In genomic region chr16:96298075-96298474, GRCm38 (mm10) we compare ENCODE assay signal across 26 mouse cellular contexts.
DNase-seq lines count a peak whose midpoint lies in the region; ATAC-seq and TF ChIP-seq lines count a peak whose summit lies in the region.
"Had no signal": no experiment of that assay in that cellular context is flagged by ENCODE, and none has a peak within 500 bp of the region (broad histone marks: within the 10 kb centered on the region; RNA-seq: fewer than 3 reads in every experiment).

No protein-coding gene starts in this region.

- H3K27me3 ChIP-seq in kidney, embryonic 15.5 days: no peaks in the 10 kb centered on the region
- H3K27me3 ChIP-seq in kidney, adult 2 months (replicated peaks; ENCODE audit: control insufficient read depth, insufficient read depth, low read length): no peaks in the 10 kb centered on the region
- H3K27me3 ChIP-seq in stomach, embryonic 15.5 days (replicated peaks): no peaks in the 10 kb centered on the region
- H3K27me3 ChIP-seq in stomach, postnatal 0 days (ENCODE audit: control insufficient read depth, insufficient read depth, low read length): no peaks in the 10 kb centered on the region
- no peaks in the 10 kb centered on the region for H3K27me3 ChIP-seq in intestine, embryonic 15.5 days (replicated peaks)
- H3K27me3 ChIP-seq: embryonic facial prominence, embryonic 12.5 days; forebrain, embryonic 12.5 days; limb, embryonic 12.5 days; neural tube, embryonic 13.5 days had no signal

- no peak for TF ChIP-seq EP300 in stomach, postnatal 0 days (optimal IDR thresholded peaks at IDR 0.05)

- H3K9ac ChIP-seq in kidney, embryonic 15.5 days: no peak overlapping the region
- no peak overlapping the region for H3K9ac ChIP-seq in stomach, embryonic 15.5 days
- no peak overlapping the region for H3K9ac ChIP-seq in stomach, postnatal 0 days (ENCODE audit: low read length)
- H3K9ac ChIP-seq in intestine, embryonic 15.5 days: no peak overlapping the region
- H3K9ac ChIP-seq: embryonic facial prominence, embryonic 12.5 days; forebrain, embryonic 12.5 days; limb, embryonic 12.5 days; liver, postnatal 0 days; neural tube, embryonic 13.5 days had no signal

- no peak for DNase-seq in kidney, adult 2 months
- no peak for DNase-seq in stomach, postnatal 0 days (ENCODE audit: low spot score)
- DNase-seq in spleen, postnatal 14 days (ENCODE audit: low spot score in 2 of 2): no peak
- DNase-seq in left cerebral cortex, postnatal 36 days (ENCODE audit: low spot score in 2 of 2): no peak
- DNase-seq: adrenal gland, adult 8-10 months; cerebellum, adult 11-12 months; cerebellum, postnatal 10 days; gastrocnemius, adult 2 months; kidney, adult 8-10 months; liver, postnatal 0 days; retina, postnatal 1 day had no signal

- H3K4me2 ChIP-seq in kidney, embryonic 15.5 days: no peak overlapping the region
- no peak overlapping the region for H3K4me2 ChIP-seq in stomach, embryonic 15.5 days
- H3K4me2 ChIP-seq in stomach, postnatal 0 days (replicated peaks; ENCODE audit: low read depth): no peak overlapping the region
- H3K4me2 ChIP-seq in intestine, embryonic 15.5 days (replicated peaks): no peak overlapping the region
- H3K4me2 ChIP-seq: embryonic facial prominence, embryonic 12.5 days; forebrain, embryonic 12.5 days; limb, embryonic 12.5 days; liver, embryonic 11.5 days; neural tube, embryonic 13.5 days had no signal

- TF ChIP-seq CTCF in kidney, adult 2 months (conservative IDR thresholded peaks at IDR 0.05; ENCODE audit: insufficient read depth, insufficient read length, low read depth, low read length): no peak
- no peak for TF ChIP-seq CTCF in stomach, postnatal 0 days (IDR thresholded peaks at IDR 0.05; ENCODE audit: low read depth)

- no peaks in the 10 kb centered on the region for H3K36me3 ChIP-seq in kidney, embryonic 15.5 days
- H3K36me3 ChIP-seq in kidney, adult 2 months (ENCODE audit: control insufficient read depth, insufficient read depth, low read length): no peaks in the 10 kb centered on the region
- H3K36me3 ChIP-seq in stomach, embryonic 15.5 days: no peaks in the 10 kb centered on the region
- no peaks in the 10 kb centered on the region for H3K36me3 ChIP-seq in stomach, postnatal 0 days (ENCODE audit: control insufficient read depth, insufficient read depth, low read length)
- no peaks in the 10 kb centered on the region for H3K36me3 ChIP-seq in intestine, embryonic 15.5 days
- H3K36me3 ChIP-seq: embryonic facial prominence, embryonic 12.5 days; forebrain, embryonic 12.5 days; limb, embryonic 12.5 days; midbrain, embryonic 10.5 days; neural tube, embryonic 13.5 days had no signal

- peaks cover 3% of the 10 kb centered on the region; the same call in 1 of the 2 replicates for H3K4me1 ChIP-seq in kidney, embryonic 15.5 days
- H3K4me1 ChIP-seq in kidney, adult 2 months (ENCODE audit: control insufficient read depth, insufficient read depth, low read length): no peaks in the 10 kb centered on the region
- H3K4me1 ChIP-seq in stomach, embryonic 15.5 days: no peaks in the 10 kb centered on the region
- H3K4me1 ChIP-seq in stomach, postnatal 0 days (replicated peaks; ENCODE audit: control insufficient read depth, insufficient read depth): no peaks in the 10 kb centered on the region
- H3K4me1 ChIP-seq in intestine, embryonic 15.5 days (replicated peaks): no peaks in the 10 kb centered on the region
- H3K4me1 ChIP-seq: embryonic facial prominence, embryonic 12.5 days; forebrain, embryonic 12.5 days; midbrain, embryonic 10.5 days; neural tube, embryonic 13.5 days had no signal

- intact Hi-C loops in left cerebral cortex, postnatal 36 days (cut with DNase I): no loop called here

- H3K4me3 ChIP-seq in kidney, embryonic 15.5 days (replicated peaks): no peak overlapping the region
- no peak overlapping the region for H3K4me3 ChIP-seq in kidney, adult 2 months (ENCODE audit: insufficient read depth, low read depth, low read length)
- no peak overlapping the region for H3K4me3 ChIP-seq in stomach, embryonic 15.5 days (replicated peaks)
- no peak overlapping the region for H3K4me3 ChIP-seq in stomach, postnatal 0 days (ENCODE audit: low read depth, low read length)
- H3K4me3 ChIP-seq in intestine, embryonic 15.5 days (replicated peaks): no peak overlapping the region
- H3K4me3 ChIP-seq: embryonic facial prominence, embryonic 12.5 days; erythroblast, embryonic 14.5 days; forebrain, embryonic 12.5 days; gastrocnemius, adult 2 months; limb, embryonic 12.5 days; midbrain, embryonic 10.5 days; myocyte; neural tube, embryonic 13.5 days had no signal

- H3K27ac ChIP-seq in kidney, embryonic 15.5 days: no peak overlapping the region
- no peak overlapping the region for H3K27ac ChIP-seq in kidney, adult 2 months (ENCODE audit: insufficient read depth, low read depth, low read length)
- H3K27ac ChIP-seq in stomach, embryonic 15.5 days: 0 out of 2 replicates have a peak overlapping the region, but pooled peaks have one; percentile 31
- no peak overlapping the region for H3K27ac ChIP-seq in stomach, postnatal 0 days (replicated peaks)
- H3K27ac ChIP-seq in intestine, embryonic 15.5 days: no peak overlapping the region
- H3K27ac ChIP-seq: embryonic facial prominence, embryonic 12.5 days; forebrain, embryonic 12.5 days; gastrocnemius, adult 2 months; limb, embryonic 12.5 days; macrophage; midbrain, embryonic 10.5 days; neural tube, embryonic 13.5 days had no signal

- no peaks in the 10 kb centered on the region for H3K9me3 ChIP-seq in kidney, embryonic 15.5 days (replicated peaks)
- H3K9me3 ChIP-seq in stomach, embryonic 15.5 days: no peaks in the 10 kb centered on the region
- no peaks in the 10 kb centered on the region for H3K9me3 ChIP-seq in stomach, postnatal 0 days (ENCODE audit: control insufficient read depth, low read length)
- H3K9me3 ChIP-seq in intestine, embryonic 15.5 days: no peaks in the 10 kb centered on the region
- H3K9me3 ChIP-seq: embryonic facial prominence, embryonic 12.5 days; forebrain, embryonic 12.5 days; midbrain, embryonic 10.5 days; neural tube, embryonic 13.5 days had no signal

- peak; percentile 79 for ATAC-seq in kidney, embryonic 15.5 days (replicated peaks; ENCODE audit: low FRiP score)
- ATAC-seq in stomach, embryonic 15.5 days (ENCODE audit: insufficient read depth, low FRiP score, low read depth): no peak
- ATAC-seq in stomach, postnatal 0 days (ENCODE audit: low FRiP score, low TSS enrichment): no peak
- peak; percentile 88 for ATAC-seq in intestine, embryonic 15.5 days
- ATAC-seq: activated CD4-positive, CD25-positive, alpha-beta regulatory T cell, adult 4 months; hindbrain, embryonic 16.5 days; liver, postnatal 0 days; midbrain, embryonic 16.5 days had no signal

- no peak for TF ChIP-seq POLR2A in kidney, adult 2 months (IDR thresholded peaks at IDR 0.05; ENCODE audit: low read depth, low read length)

Comparison
In these comparisons a context has a peak if more than half of its experiments do, and no peak if none do; other contexts are left out.
1. ATAC-seq: peak in kidney, embryonic 15.5 days (single experiment) and intestine, embryonic 15.5 days (single experiment); none in stomach, embryonic 15.5 days (single experiment) and stomach, postnatal 0 days (single experiment).